Mouse (Mus musculus) thymus, adult 2 months (tissue): ENCODE data around the gene Ly6g5b.

Experiments used
- CTCF ChIP-seq: fragments of 200-500 bp; IDR thresholded peaks from 2 replicates; pipeline ENCODE4 v1.5.1; 2012; ENCODE audit warnings: mild to moderate bottlenecking, control low read depth, low read length, moderate library complexity, borderline replicate concordance; ENCODE audit not compliant: control insufficient read depth, poor library complexity, insufficient read depth; ENCODE audit errors: extremely low read depth
- POLR2A ChIP-seq: fragments of 200-500 bp; IDR thresholded peaks from 2 replicates; pipeline ENCODE4 v1.6.1; 2012; ENCODE audit warnings: mild to moderate bottlenecking, low read length, control low read depth, moderate library complexity; ENCODE audit not compliant: control insufficient read depth, poor library complexity, insufficient read depth; ENCODE audit errors: extremely low read depth

DNA sequence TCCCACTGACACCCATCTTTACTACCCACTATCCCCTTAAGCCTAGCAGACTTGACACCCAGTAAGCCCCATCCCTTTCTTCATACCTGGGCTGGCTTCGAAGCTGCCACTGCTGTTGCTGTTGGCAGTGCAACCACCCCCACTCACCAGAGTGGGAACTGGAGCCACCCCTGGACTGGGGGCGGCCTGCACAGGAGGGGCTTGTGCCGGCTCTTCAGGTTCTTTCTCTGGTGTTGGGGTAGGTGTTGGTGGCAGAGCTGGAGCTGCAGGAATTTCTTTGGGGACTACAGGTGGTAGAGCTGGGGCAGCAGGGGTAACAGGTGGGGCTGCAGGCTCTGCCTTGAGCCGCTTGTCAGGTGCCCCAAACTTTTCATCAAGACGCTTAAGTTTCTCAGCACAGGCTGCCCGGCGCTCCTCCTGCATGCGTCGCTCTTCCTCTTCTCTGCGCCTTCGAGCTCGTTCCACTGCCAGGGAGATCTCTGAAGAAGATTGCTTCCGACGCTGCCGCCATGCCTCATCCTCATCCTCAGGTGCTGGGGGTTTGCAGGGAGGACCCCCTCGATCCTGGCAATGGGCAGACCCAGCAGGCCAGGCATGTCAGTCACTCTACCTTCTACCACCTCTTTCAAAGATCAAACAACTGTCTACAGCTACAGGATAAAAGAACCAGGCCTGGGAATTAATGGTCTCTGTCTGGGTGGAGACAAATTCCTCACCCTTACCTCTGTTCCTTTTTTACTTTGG lies 43.8 kb upstream of the Ly6g5b start:
- no peak for TF ChIP-seq POLR2A
- TF ChIP-seq CTCF: no peak
